In the genomic region with DNA sequence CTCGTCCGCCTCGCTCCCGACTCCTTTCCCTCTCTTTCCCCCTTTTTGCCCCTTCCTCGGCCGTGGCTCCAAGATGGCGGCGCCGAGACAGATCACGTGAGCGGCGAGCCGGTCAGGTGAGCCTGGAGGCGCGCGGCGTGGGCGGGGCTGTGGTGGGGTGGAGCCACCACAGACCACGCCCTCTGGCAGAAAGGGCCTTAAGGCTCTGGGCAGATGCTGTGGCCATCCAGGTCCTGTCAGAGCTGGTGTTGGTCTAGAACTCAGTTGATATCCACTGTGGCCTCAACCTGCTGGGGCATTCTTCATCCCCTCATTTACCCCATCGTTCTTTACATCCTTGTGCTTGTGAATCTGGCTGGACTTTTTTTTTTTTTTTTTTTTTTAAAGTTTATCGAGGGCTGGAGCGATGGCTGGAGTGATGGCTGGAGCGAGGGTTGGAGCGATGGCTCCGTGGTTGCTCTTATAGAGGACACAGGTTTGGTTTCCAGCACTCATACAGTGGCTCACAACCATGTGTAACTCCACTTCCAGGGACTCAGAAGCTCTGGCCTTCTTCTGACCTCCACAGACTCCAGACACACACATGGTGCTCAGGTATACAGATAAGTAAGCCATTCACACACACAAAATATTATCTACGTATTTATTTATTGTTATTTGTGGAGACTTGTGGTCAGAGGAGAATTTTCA, we compare ENCODE assay signal across 9 mouse cellular contexts. TPM values are rescaled to one million over a fixed set of nuclear protein-coding genes. Genes with fewer than 3 reads are reported as not detected.
A peak's percentile ranks its signal among the peaks of the same experiment; 100 is the strongest.
DNase-seq lines count a peak whose midpoint lies in the region; ATAC-seq lines count a peak whose summit lies in the region.
"Had no signal": no experiment of that assay in that cellular context is flagged by ENCODE, and none has a peak within 500 bp of the region (broad histone marks: within the 10 kb centered on the region; RNA-seq: fewer than 3 reads in every experiment).

A gene (minus strand): TSS at position 98 of the 690 bp plus-strand sequence.

- peaks cover 31% of the 10 kb centered on the region for H3K36me3 ChIP-seq in erythroblast, embryonic 14.5 days (ENCODE audit: control insufficient read depth)
- H3K36me3 ChIP-seq in heart, embryonic 11.5 days (ENCODE audit: control insufficient read depth, insufficient read depth, low read length): peaks cover 13% of the 10 kb centered on the region
- peaks cover 31% of the 10 kb centered on the region for H3K36me3 ChIP-seq in kidney, embryonic 15.5 days
- peaks cover 25% of the 10 kb centered on the region for H3K36me3 ChIP-seq in limb, embryonic 15.5 days

- peaks cover 6% of the 10 kb centered on the region for H3K27me3 ChIP-seq in erythroblast, embryonic 14.5 days (ENCODE audit: control insufficient read depth)
- no peaks in the 10 kb centered on the region for H3K27me3 ChIP-seq in heart, embryonic 11.5 days (ENCODE audit: control insufficient read depth, insufficient read depth, low read length)
- H3K27me3 ChIP-seq in kidney, embryonic 15.5 days: no peaks in the 10 kb centered on the region
- no peaks in the 10 kb centered on the region for H3K27me3 ChIP-seq in limb, embryonic 15.5 days

- peak within 1 kb of the TSS; percentile 80 for H3K4me2 ChIP-seq in heart, embryonic 11.5 days
- H3K4me2 ChIP-seq in kidney, embryonic 15.5 days: peak within 1 kb of the TSS; percentile 66
- H3K4me2 ChIP-seq in limb, embryonic 15.5 days: peak within 1 kb of the TSS; percentile 63

- H3K4me1 ChIP-seq in erythroblast, embryonic 14.5 days (ENCODE audit: control insufficient read depth): peaks cover 28% of the 10 kb centered on the region
- peaks cover 4% of the 10 kb centered on the region; the same call in 1 of the 2 replicates for H3K4me1 ChIP-seq in heart, embryonic 11.5 days (ENCODE audit: control insufficient read depth, insufficient read depth, low read length)
- peaks cover 10% of the 10 kb centered on the region for H3K4me1 ChIP-seq in kidney, embryonic 15.5 days
- H3K4me1 ChIP-seq in limb, embryonic 15.5 days: peaks cover 9% of the 10 kb centered on the region

- H3K9ac ChIP-seq in heart, embryonic 11.5 days (ENCODE audit: low read depth, low read length): peak within 1 kb of the TSS; percentile 99
- H3K9ac ChIP-seq in kidney, embryonic 15.5 days: peak within 1 kb of the TSS; percentile 91
- peak within 1 kb of the TSS; percentile 95 for H3K9ac ChIP-seq in limb, embryonic 15.5 days

- peaks cover 2% of the 10 kb centered on the region; the same call in 1 of the 2 replicates for H3K9me3 ChIP-seq in erythroblast, embryonic 14.5 days (ENCODE audit: control insufficient read depth, low read length)
- no peaks in the 10 kb centered on the region for H3K9me3 ChIP-seq in heart, embryonic 11.5 days (replicated peaks; ENCODE audit: control insufficient read depth, low read length)
- H3K9me3 ChIP-seq in kidney, embryonic 15.5 days (replicated peaks): no peaks in the 10 kb centered on the region
- no peaks in the 10 kb centered on the region for H3K9me3 ChIP-seq in limb, embryonic 15.5 days

- ATAC-seq in heart, embryonic 11.5 days (replicated peaks; ENCODE audit: insufficient number of reproducible peaks, low FRiP score, low TSS enrichment): peak; percentile 93
- ATAC-seq in kidney, embryonic 15.5 days (replicated peaks; ENCODE audit: low FRiP score): peak; percentile 96
- ATAC-seq in limb, embryonic 15.5 days (ENCODE audit: insufficient number of reproducible peaks, low FRiP score, low TSS enrichment, low read depth): peak; percentile 89
- ATAC-seq in monocyte, adult 5-6 weeks (replicated peaks; ENCODE audit: insufficient number of reproducible peaks, low FRiP score, low TSS enrichment, poor library complexity, severe bottlenecking): peak; percentile 79

- peak within 1 kb of the TSS; percentile 92 for H3K4me3 ChIP-seq in erythroblast, embryonic 14.5 days (replicated peaks)
- H3K4me3 ChIP-seq in heart, embryonic 11.5 days (ENCODE audit: low read depth, low read length): peak within 1 kb of the TSS; percentile 95
- peak within 1 kb of the TSS; percentile 69 for H3K4me3 ChIP-seq in kidney, embryonic 15.5 days (replicated peaks)
- peak within 1 kb of the TSS; percentile 92 for H3K4me3 ChIP-seq in limb, embryonic 15.5 days

- peak within 1 kb of the TSS; percentile 84 for H3K27ac ChIP-seq in heart, embryonic 11.5 days (ENCODE audit: low read depth, low read length)
- peak within 1 kb of the TSS; percentile 89 for H3K27ac ChIP-seq in kidney, embryonic 15.5 days
- peak within 1 kb of the TSS; percentile 91 for H3K27ac ChIP-seq in limb, embryonic 15.5 days
- H3K27ac ChIP-seq: macrophage had no signal

- peak; percentile 92 for DNase-seq in CD4-positive, CD25-positive, alpha-beta regulatory T cell, adult 2 months (ENCODE audit: low read depth, low spot score)
- DNase-seq in brain, embryonic 18.5 days (ENCODE audit: low read depth, low spot score): peak; percentile 73
- peak; percentile 86 to 95 for DNase-seq in spleen, postnatal 4 days (ENCODE audit: low spot score in 2 of 2)

- 19% methylated on average over 26 of the region's 26 CpGs for WGBS in heart, embryonic 11.5 days (ENCODE audit: insufficient replicate concordance)
- 21% methylated on average over 26 of the region's 26 CpGs for WGBS in kidney, embryonic 15.5 days
- WGBS in limb, embryonic 15.5 days: 22% methylated on average over 23 of the region's 26 CpGs

RNA-seq across cellular contexts. Expression of the gene that starts here (rescaled TPM):
- 0.15 and 0.24 TPM in 2 replicates for polyA plus RNA-seq in erythroblast, embryonic 14.5 days (2012)
- polyA plus RNA-seq in heart, embryonic 11.5 days (2014; fragmentation: Nextera tagmentation; extraction: Ambion mirVana): 11.6 and 14.4 TPM in 2 replicates
- polyA plus RNA-seq in kidney, embryonic 15.5 days (2015; fragmentation: Nextera tagmentation; extraction: Ambion mirVana): 20.3 and 21.5 TPM in 2 replicates
- 17.5 and 18.5 TPM in 2 replicates for polyA plus RNA-seq in limb, embryonic 15.5 days (2015; fragmentation: Nextera tagmentation; extraction: Ambion mirVana)
- total RNA-seq in monocyte, adult 5-6 weeks (2017): 5.0 to 16.1 TPM (median 9.2 TPM) in 3 replicates

Comparison
In these comparisons a context has a peak if more than half of its experiments do, and no peak if none do; other contexts are left out.
1. Peak in every context shown above with its lines: DNase-seq, ATAC-seq, H3K4me3 ChIP-seq and H3K27ac ChIP-seq.
2. RNA of the gene that starts here (polyA plus RNA-seq): 20.3 to 21.5 TPM in kidney, embryonic 15.5 days, 17.5 to 18.5 TPM in limb, embryonic 15.5 days and 11.6 to 14.4 TPM in heart, embryonic 11.5 days; 0.15 to 0.24 TPM in erythroblast, embryonic 14.5 days; every median in the first group is over 10 times any median in the second.